Mouse (Mus musculus) CH12.LX (cell line): ENCODE measurements at regions not wholly inside any gene's neighbourhood (a gene's known extent, or its start where the extent isn't known, plus 50 kb on each side); places are given as distances from the start of the nearest gene placed in this dataset.

ENCODE experiments used
- DNase-seq: peaks from one replicate; pipeline ENCODE4 v3.0.0-alpha.2; 2013; ENCODE audit errors: extremely low read depth
- H3K27ac ChIP-seq: 2 replicates; pipeline ENCODE4 v1.5.1; 2012; ENCODE audit warnings: low read depth, mild to moderate bottlenecking, control low read depth, moderate library complexity; ENCODE audit not compliant: insufficient read depth
- H3K27me3 ChIP-seq: replicated peaks from 2 replicates; pipeline ENCODE3; 2012; ENCODE audit warnings: inconsistent platforms
- H3K36me3 ChIP-seq, 2 experiments: replicated peaks in 1 of 2; 2 replicates each; pipeline versions ENCODE3 to v1.6.1; 2012; ENCODE audit warnings: inconsistent platforms in 1 of 2, low read length in 1 of 2, mild to moderate bottlenecking in 1 of 2, mixed read lengths in 1 of 2, moderate library complexity in 1 of 2; ENCODE audit not compliant: control insufficient read depth in 1 of 2, insufficient read depth in 1 of 2
- H3K4me1 ChIP-seq, 2 experiments: 2 replicates each; pipeline ENCODE4 v1.6.1; 2012; ENCODE audit warnings: inconsistent platforms in 1 of 2, moderate library complexity in 1 of 2; ENCODE audit not compliant: insufficient read depth in 2 of 2, control insufficient read depth in 1 of 2
- H3K4me2 ChIP-seq: 2 replicates; pipeline ENCODE4 v1.6.1; 2012; ENCODE audit warnings: low read depth, mild to moderate bottlenecking, control low read depth; ENCODE audit not compliant: poor library complexity, insufficient read depth, severe bottlenecking
- H3K4me3 ChIP-seq, 3 experiments: fragments of 150-350 bp in 1 of 3; sonication (generic) in 1 of 3; replicated peaks in 1 of 3; 2 replicates each; pipeline versions ENCODE3 to v1.5.1; 2011 to 2012; ENCODE audit warnings: low read depth in 2 of 3, low read length in 2 of 3, mild to moderate bottlenecking in 2 of 3, moderate library complexity in 2 of 3, control low read depth in 1 of 3, improper control_type of control experiment in 1 of 3, inconsistent platforms in 1 of 3, mixed read lengths in 1 of 3; ENCODE audit not compliant: poor library complexity in 1 of 3
- H3K79me2 ChIP-seq: replicated peaks from 2 replicates; pipeline ENCODE4 v1.6.1; 2012; ENCODE audit warnings: mild to moderate bottlenecking, moderate library complexity; ENCODE audit not compliant: control insufficient read depth, poor library complexity, insufficient read depth, severe bottlenecking; ENCODE audit errors: extremely low read depth
- H3K9ac ChIP-seq: 2 replicates; pipeline ENCODE4 v1.6.1; 2012; ENCODE audit warnings: low read depth, mild to moderate bottlenecking, control low read depth, moderate library complexity; ENCODE audit not compliant: insufficient read depth
- H3K9me3 ChIP-seq: replicated peaks from 2 replicates; pipeline ENCODE3; 2012; ENCODE audit warnings: low read length, inconsistent platforms, mixed read lengths
- CHD1 ChIP-seq: IDR thresholded peaks from 2 replicates; pipeline ENCODE4 v1.6.1; 2012; ENCODE audit warnings: low read depth, low read length, improper control_type of control experiment, inconsistent platforms
- CHD2 ChIP-seq: IDR thresholded peaks from 2 replicates; pipeline ENCODE4 v1.6.1; 2011; ENCODE audit warnings: low read length, improper control_type of control experiment
- E2F4 ChIP-seq: IDR thresholded peaks from 2 replicates; pipeline ENCODE4 v1.6.1; 2011; ENCODE audit warnings: low read depth, low read length, improper control_type of control experiment; ENCODE audit not compliant: insufficient replicate concordance
- ETS1 ChIP-seq: conservative IDR thresholded peaks from 2 replicates; pipeline ENCODE4 v1.6.1; 2012; ENCODE audit warnings: low read depth, mild to moderate bottlenecking, inconsistent platforms, low read length, improper control_type of control experiment, moderate library complexity
- GABPA ChIP-seq: IDR thresholded peaks from 2 replicates; pipeline ENCODE4 v1.6.1; 2012; ENCODE audit warnings: low read depth, low read length, improper control_type of control experiment, inconsistent platforms; ENCODE audit not compliant: insufficient replicate concordance
- MAFK ChIP-seq: IDR thresholded peaks from 2 replicates; pipeline ENCODE4 v1.6.1; 2011; ENCODE audit warnings: low read length, improper control_type of control experiment; ENCODE audit not compliant: insufficient replicate concordance
- MAX ChIP-seq: IDR thresholded peaks from 2 replicates; pipeline ENCODE4 v1.6.1; 2011; ENCODE audit warnings: low read length, improper control_type of control experiment
- MEF2A ChIP-seq: IDR thresholded peaks from 2 replicates; pipeline ENCODE4 v1.6.1; 2014; ENCODE audit warnings: low read depth, mild to moderate bottlenecking, inconsistent platforms, low read length, improper control_type of control experiment, borderline replicate concordance
- PAX5 ChIP-seq: IDR thresholded peaks from 2 replicates; pipeline ENCODE4 v1.6.1; 2012; ENCODE audit warnings: low read length, inconsistent platforms, mixed read lengths
- SIN3A ChIP-seq: IDR thresholded peaks from 2 replicates; pipeline ENCODE4 v1.6.1; 2012; ENCODE audit warnings: low read length, improper control_type of control experiment, inconsistent platforms
- SMC3 ChIP-seq: IDR thresholded peaks from 2 replicates; pipeline ENCODE4 v1.6.1; 2011; ENCODE audit warnings: low read depth, low read length, improper control_type of control experiment
- TBP ChIP-seq: conservative IDR thresholded peaks from 2 replicates; pipeline ENCODE4 v1.6.1; 2011; ENCODE audit warnings: low read depth, low read length, improper control_type of control experiment
- USF2 ChIP-seq: conservative IDR thresholded peaks from 2 replicates; pipeline ENCODE4 v1.6.1; 2011; ENCODE audit warnings: low read depth, low read length, improper control_type of control experiment
- ZC3H11A ChIP-seq: IDR thresholded peaks from 2 replicates; pipeline ENCODE4 v1.6.1; 2012; ENCODE audit warnings: low read depth, mild to moderate bottlenecking, inconsistent platforms, low read length, improper control_type of control experiment
- ZNF384 ChIP-seq: IDR thresholded peaks from 2 replicates; pipeline ENCODE4 v1.6.1; 2012; ENCODE audit warnings: low read depth, low read length, improper control_type of control experiment, inconsistent platforms
- dilution Hi-C: fragments of 300-500 bp; cut with MboI; formaldehyde crosslinking; loops from 2 replicates; pipeline ENCODE4 v1.14.3; 2020; ENCODE audit warnings: low sequenced_read_pairs; ENCODE audit not compliant: extremely low pct_unique_long_range_greater_than_20kb, extremely low pct_ligation_motif_present
- in situ Hi-C: fragments of 300-500 bp; cut with MboI; formaldehyde crosslinking; loops from 3 replicates; pipeline ENCODE4 v1.14.3; 2019; ENCODE audit warnings: low sequenced_read_pairs, low pct_ligation_motif_present, low pct_unique_long_range_greater_than_20kb, mixed read lengths

GRCm38 (mm10) chr5:50820674-50821073 is 746.9 kb downstream of the Ppargc1a start:
- DNase-seq, result no peak
- no peak overlapping the region for H3K4me2 ChIP-seq
- dilution Hi-C loops (no loop called here), in situ Hi-C loops (no loop called here)
- H3K36me3 ChIP-seq, result no peaks in the 10 kb centered on the region
- no peak overlapping the region for H3K9ac ChIP-seq
- H3K79me2 ChIP-seq, result no peaks in the 10 kb centered on the region
- no peak overlapping the region for H3K4me3 ChIP-seq
- no peaks in the 10 kb centered on the region for H3K9me3 ChIP-seq
- H3K27me3 ChIP-seq, result no peaks in the 10 kb centered on the region
- no peaks in the 10 kb centered on the region for H3K4me1 ChIP-seq
- H3K27ac ChIP-seq, result no peak overlapping the region
- TF ChIP-seq SMC3, result no peak
- no peak for TF ChIP-seq GABPA
- no peak for TF ChIP-seq ETS1
- TF ChIP-seq TBP, result no peak
- no peak for TF ChIP-seq SIN3A

GRCm38 (mm10) chr5:50819959-50820358 is 747.6 kb downstream of the Ppargc1a start:
- Histone ChIP-seq H3K9ac (no peak overlapping the region), H3K79me2 (no peaks in the 10 kb centered on the region), H3K4me2 (no peak overlapping the region), H3K9me3 (no peaks in the 10 kb centered on the region), H3K4me3 (no peak overlapping the region), H3K27ac (no peak overlapping the region), H3K36me3 (no peaks in the 10 kb centered on the region), H3K27me3 (no peaks in the 10 kb centered on the region), H3K4me1 (no peaks in the 10 kb centered on the region)
- dilution Hi-C loops (no loop called here), in situ Hi-C loops (no loop called here)
- TF ChIP-seq MEF2A (no peak), TBP (no peak), CHD2 (no peak), PAX5 (no peak), CHD1 (no peak), USF2 (no peak), MAX (no peak), ZNF384 (no peak), E2F4 (no peak)
- DNase-seq, result no peak

- no peak for DNase-seq
- Histone ChIP-seq H3K4me2 (no peak overlapping the region), H3K36me3 (no peaks in the 10 kb centered on the region), H3K9me3 (no peaks in the 10 kb centered on the region), H3K27ac (no peak overlapping the region), H3K27me3 (no peaks in the 10 kb centered on the region), H3K4me3 (no peak overlapping the region), H3K79me2 (no peaks in the 10 kb centered on the region), H3K9ac (no peak overlapping the region)
- TF ChIP-seq CHD2, result no peak
- TF ChIP-seq MAFK, result no peak
- TF ChIP-seq ZC3H11A, result no peak
- no peak for TF ChIP-seq CHD1
- TF ChIP-seq, all 38 proteins: peak for 0
- H3K4me1 ChIP-seq, result no peaks in the 10 kb centered on the region
- dilution Hi-C loops (no loop called here), in situ Hi-C loops (no loop called here)
Observed at GRCm38 (mm10) chr5:50795310-50795709, 736.5 kb upstream of the Adgra3 start.
